Mouse (Mus musculus) embryonic facial prominence, embryonic 14.5 days (tissue): ENCODE results near the gene Kcnj13. TPM values are rescaled to one million over a fixed set of nuclear protein-coding genes. Genes with fewer than 3 reads are reported as not detected.
A peak's percentile ranks its signal among the peaks of the same experiment; 100 is the strongest.

Experiments
- ATAC-seq: fragments of 200-750 bp; cut with Nextera tagmentation; 2 replicates; pipeline ENCODE4 v1.8.0; 2017; ENCODE audit warnings: low read depth, moderate number of reproducible peaks, moderate TSS enrichment
- DNase-seq: peaks from one replicate; pipeline ENCODE4 v3.0.0-alpha.2; 2015; ENCODE audit warnings: low spot score
- H3K27ac ChIP-seq: fragments of 300-500 bp; sonication (generic); replicated peaks from 2 replicates; pipeline ENCODE4 v1.5.1; 2014; ENCODE audit warnings: low read depth, mild to moderate bottlenecking, low read length, moderate library complexity
- H3K27me3 ChIP-seq: fragments of 300-500 bp; sonication (generic); replicated peaks from 2 replicates; pipeline ENCODE4 v1.6.1; 2014; ENCODE audit warnings: low read length; ENCODE audit not compliant: control insufficient read depth, insufficient read depth
- H3K36me3 ChIP-seq: fragments of 300-500 bp; sonication (generic); 2 replicates; pipeline ENCODE4 v1.6.1; 2014; ENCODE audit warnings: low read length, mixed read lengths; ENCODE audit not compliant: control insufficient read depth, insufficient read depth
- H3K4me1 ChIP-seq: fragments of 300-500 bp; sonication (generic); 2 replicates; pipeline ENCODE4 v1.6.1; 2014; ENCODE audit warnings: antibody characterized with exemption, low read length; ENCODE audit not compliant: control insufficient read depth, insufficient read depth
- H3K4me2 ChIP-seq: fragments of 300-500 bp; sonication (generic); 2 replicates; pipeline ENCODE4 v1.6.1; 2014; ENCODE audit warnings: low read depth, mild to moderate bottlenecking, low read length, moderate library complexity, mixed read lengths
- H3K4me3 ChIP-seq: fragments of 300-500 bp; sonication (generic); 2 replicates; pipeline ENCODE4 v1.5.1; 2014; ENCODE audit warnings: low read depth, mild to moderate bottlenecking, low read length
- H3K9ac ChIP-seq: fragments of 300-500 bp; sonication (generic); 2 replicates; pipeline ENCODE4 v1.6.1; 2014; ENCODE audit warnings: low read depth, mild to moderate bottlenecking, low read length, moderate library complexity, mixed read lengths
- H3K9me3 ChIP-seq: fragments of 300-500 bp; sonication (generic); 2 replicates; pipeline ENCODE4 v1.6.1; 2016; ENCODE audit warnings: low read length; ENCODE audit not compliant: control insufficient read depth
- WGBS: fragments of 180-500 bp; shearing (Covaris S2); extraction: QIAGEN DNeasy Blood & Tissue Kit; methylation state at CpG from one replicate; pipeline ENCODE4 v1.1.7; 2014; 5-methylcytosine and 5-hydroxymethylcytosine counted together
- polyA plus RNA-seq: library from polyadenylated mRNA; unstranded; fragments of >200 nt; fragmentation: Nextera tagmentation; extraction: Ambion mirVana; gene quantifications from 2 replicates; pipeline ENCODE4 v1.2.1, GENCODE M21; 2014

The Kcnj13 gene
- polyA plus RNA-seq = 3.4 and 5.2 TPM in 2 replicates

DNA sequence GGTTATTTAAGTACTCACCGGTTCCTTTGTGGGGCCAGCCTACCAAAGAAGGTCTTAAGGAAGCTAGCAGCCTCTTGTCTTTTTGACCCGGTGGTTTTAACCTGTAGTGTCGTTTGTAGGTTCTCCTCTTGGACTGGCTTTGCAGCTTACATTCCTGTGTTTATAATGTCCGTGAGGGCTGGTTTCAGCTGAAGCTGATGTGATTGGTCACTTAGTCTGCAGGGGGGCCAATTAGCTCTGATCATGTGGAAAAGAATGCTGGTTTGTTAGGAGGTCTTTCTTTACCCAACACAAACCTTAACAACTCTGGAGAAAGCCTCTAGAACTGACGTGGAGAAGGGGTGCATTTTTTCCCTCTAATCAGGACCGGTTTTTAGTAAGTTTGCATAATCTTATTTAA is at the start of gene Kcnj13:
Gene Kcnj13, minus strand, starts transcription at position 136 of the 400 bp plus-strand sequence.
- H3K4me1 ChIP-seq = peaks cover 5% of the 10 kb centered on the region; the same call in 1 of the 2 replicates
- H3K27me3 ChIP-seq = no peaks in the 10 kb centered on the region
- H3K4me2 ChIP-seq = no peak within 1 kb of the TSS
- WGBS = 36% methylated on average over 6 of the region's 6 CpGs
- DNase-seq = peak; percentile 21
- H3K27ac ChIP-seq = 0 out of 2 replicates have a peak within 1 kb of the TSS, but pooled peaks have one; percentile 13
- peaks cover 24% of the 10 kb centered on the region for H3K36me3 ChIP-seq
- ATAC-seq = peak; percentile 41; the same call in 1 of the 2 replicates
- H3K4me3 ChIP-seq = no peak within 1 kb of the TSS
- H3K9ac ChIP-seq = no peak within 1 kb of the TSS
- no peaks in the 10 kb centered on the region for H3K9me3 ChIP-seq

- WGBS = 86% methylated on average over 6 of the region's 6 CpGs
- Histone ChIP-seq H3K36me3 (peaks cover 87% of the 10 kb centered on the region), H3K9me3 (no peaks in the 10 kb centered on the region), H3K4me2 (no peak overlapping the region), H3K4me1 (no peaks in the 10 kb centered on the region), H3K9ac (no peak overlapping the region), H3K27ac (no peak overlapping the region), H3K4me3 (no peak overlapping the region), H3K27me3 (no peaks in the 10 kb centered on the region)
- ATAC-seq (no peak), DNase-seq (no peak)
Observed at GRCm38 (mm10) chr1:87436583-87436982, 42.1 kb upstream of the Kcnj13 start.

DNA sequence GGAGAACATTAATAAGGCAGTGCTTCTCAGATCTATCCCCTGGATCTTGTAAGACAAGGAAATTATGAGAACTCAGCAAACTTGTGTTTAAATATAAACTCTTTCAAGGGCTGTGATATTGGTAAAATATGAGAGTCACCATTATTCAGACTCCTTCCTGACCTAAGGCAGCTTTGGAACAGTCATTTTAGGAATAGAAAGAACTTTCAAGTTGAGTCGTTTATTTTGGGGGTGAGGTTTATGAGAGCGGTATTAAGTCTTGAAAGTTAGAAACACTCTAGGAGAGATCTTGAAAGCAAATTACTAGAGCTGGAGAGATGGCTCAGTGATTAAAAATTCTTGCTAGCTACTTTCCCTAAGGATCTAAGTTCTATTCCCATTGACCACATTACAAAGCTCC is 40.6 kb upstream of the Kcnj13 start:
- DNase-seq = no peak
- 93% methylated on average over 2 of the region's 2 CpGs for WGBS
- no peak overlapping the region for H3K4me3 ChIP-seq
- H3K27ac ChIP-seq = no peak overlapping the region
- no peaks in the 10 kb centered on the region for H3K4me1 ChIP-seq
- ATAC-seq = no peak
- no peaks in the 10 kb centered on the region for H3K27me3 ChIP-seq
- no peak overlapping the region for H3K4me2 ChIP-seq
- no peak overlapping the region for H3K9ac ChIP-seq
- H3K9me3 ChIP-seq = no peaks in the 10 kb centered on the region
- H3K36me3 ChIP-seq = peaks cover 88% of the 10 kb centered on the region

DNA sequence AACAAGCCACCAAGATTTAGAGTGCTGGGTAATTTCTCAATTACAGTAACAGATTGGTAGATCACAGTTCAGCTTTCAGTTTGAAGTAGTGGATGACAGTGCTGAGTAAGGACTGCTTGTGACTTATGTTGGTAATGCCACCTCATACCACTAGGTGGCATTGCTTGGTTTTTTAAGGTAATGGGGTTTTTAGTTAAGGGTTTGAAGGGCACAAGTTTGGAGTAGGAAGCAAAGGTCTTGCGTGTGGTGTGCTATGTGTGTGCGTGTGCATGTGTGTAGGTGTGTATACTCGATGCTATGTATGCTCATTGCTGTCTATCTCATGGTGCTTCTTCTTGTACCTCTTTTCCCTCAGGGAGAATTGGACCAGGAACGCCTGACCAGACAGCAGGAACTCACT is 24.2 kb upstream of the Kcnj13 start:
- WGBS = 88% methylated on average over 4 of the region's 4 CpGs
- no peak for ATAC-seq

GRCm38 (mm10) chr1:87409380-87409779 is 14.9 kb upstream of the Kcnj13 start:
- Histone ChIP-seq H3K4me1 (no peaks in the 10 kb centered on the region), H3K27me3 (no peaks in the 10 kb centered on the region), H3K9ac (no peak overlapping the region), H3K4me3 (no peak overlapping the region), H3K36me3 (peaks cover 84% of the 10 kb centered on the region), H3K27ac (no peak overlapping the region), H3K4me2 (no peak overlapping the region), H3K9me3 (no peaks in the 10 kb centered on the region)
- no peak for DNase-seq
- 91% methylated on average over 4 of the region's 4 CpGs for WGBS
- ATAC-seq = no peak

More for the DNA sequence above, 24.2 kb upstream of the Kcnj13 start:
- Histone ChIP-seq H3K27ac (no peak overlapping the region), H3K4me2 (no peak overlapping the region), H3K4me3 (no peak overlapping the region), H3K27me3 (no peaks in the 10 kb centered on the region), H3K4me1 (no peaks in the 10 kb centered on the region), H3K9ac (no peak overlapping the region), H3K36me3 (peaks cover 71% of the 10 kb centered on the region), H3K9me3 (no peaks in the 10 kb centered on the region)
- peak; percentile 42 for DNase-seq

GRCm38 (mm10) chr1:87406012-87406411 is 11.5 kb upstream of the Kcnj13 start:
- no peak overlapping the region for H3K4me3 ChIP-seq

GRCm38 (mm10) chr1:87404710-87405109 is 10.2 kb upstream of the Kcnj13 start:
- Histone ChIP-seq H3K4me3 (no peak overlapping the region), H3K9me3 (no peaks in the 10 kb centered on the region), H3K4me2 (no peak overlapping the region), H3K9ac (no peak overlapping the region), H3K27me3 (no peaks in the 10 kb centered on the region), H3K36me3 (peaks cover 56% of the 10 kb centered on the region), H3K4me1 (no peaks in the 10 kb centered on the region), H3K27ac (no peak overlapping the region)
- WGBS = 81% methylated on average over 1 of the region's 1 CpGs
- ATAC-seq = no peak
- no peak for DNase-seq

More at GRCm38 (mm10) chr1:87406012-87406411, 11.5 kb upstream of the Kcnj13 start:
- H3K4me2 ChIP-seq = no peak overlapping the region
- no peak overlapping the region for H3K27ac ChIP-seq
- H3K4me1 ChIP-seq = no peaks in the 10 kb centered on the region
- peaks cover 67% of the 10 kb centered on the region for H3K36me3 ChIP-seq
- H3K27me3 ChIP-seq = no peaks in the 10 kb centered on the region
- no peak for ATAC-seq
- no peak for DNase-seq
- H3K9me3 ChIP-seq = no peaks in the 10 kb centered on the region
- no peak overlapping the region for H3K9ac ChIP-seq

DNA sequence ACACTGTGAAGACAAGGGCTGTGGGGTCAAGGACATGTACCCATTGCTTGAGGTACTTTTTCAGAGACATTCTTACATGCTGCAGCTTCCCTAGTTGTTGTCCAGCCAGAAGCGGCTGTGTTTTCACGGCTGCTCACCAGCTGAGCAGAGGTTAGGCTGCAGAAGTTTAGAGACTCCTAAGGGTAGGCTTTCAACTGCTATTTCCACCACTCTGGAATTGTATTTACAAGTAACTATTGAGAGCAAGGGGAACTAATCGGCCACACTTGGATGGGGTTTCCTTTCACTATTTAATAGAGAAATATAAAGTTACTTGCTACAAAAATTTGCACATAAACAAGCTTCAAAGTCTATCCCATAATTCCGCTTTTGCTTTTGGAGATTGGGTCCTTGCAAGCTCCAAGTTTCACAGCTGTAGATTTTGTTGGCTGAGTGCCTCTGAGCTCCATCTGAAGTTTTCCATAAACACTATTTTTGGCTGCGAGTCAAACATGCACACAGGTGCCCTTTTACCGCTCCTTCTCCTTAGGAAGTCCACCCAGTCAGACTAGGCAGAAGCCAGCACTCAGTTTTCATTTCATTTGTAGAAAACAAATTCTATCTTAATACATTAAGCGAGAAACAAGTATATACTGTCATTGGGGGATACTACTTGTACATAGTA is 2.5 kb upstream of the Kcnj13 start:
- no peak overlapping the region for H3K9ac ChIP-seq
- H3K36me3 ChIP-seq = 0 out of 2 replicates have a peak, but pooled peaks cover 6% of the 10 kb centered on the region
- no peaks in the 10 kb centered on the region for H3K9me3 ChIP-seq
- peaks cover 5% of the 10 kb centered on the region; the same call in 1 of the 2 replicates for H3K4me1 ChIP-seq
- DNase-seq (peak; percentile 90), ATAC-seq (no peak)
- H3K4me2 ChIP-seq = no peak overlapping the region; the same call in 1 of the 2 replicates
- H3K27me3 ChIP-seq = no peaks in the 10 kb centered on the region
- H3K4me3 ChIP-seq = no peak overlapping the region
- 64% methylated on average over 7 of the region's 7 CpGs for WGBS
- H3K27ac ChIP-seq = peak overlapping the region; percentile 2; the same call in 1 of the 2 replicates
